Mouse (Mus musculus) olfactory bulb, adult 2 months (tissue): ENCODE data around the gene Kalrn.

Experiments used
- CTCF ChIP-seq: fragments of 200-500 bp; IDR thresholded peaks from 2 replicates; pipeline ENCODE4 v1.5.1; 2012; ENCODE audit warnings: low read depth, mild to moderate bottlenecking, low read length, moderate library complexity; ENCODE audit not compliant: insufficient read depth
- POLR2A ChIP-seq: fragments of 200-500 bp; IDR thresholded peaks from 2 replicates; pipeline ENCODE4 v1.6.1; 2012; ENCODE audit warnings: mild to moderate bottlenecking, low read depth, low read length, moderate library complexity; ENCODE audit not compliant: insufficient read depth

GRCm38 (mm10) chr16:34305586-34305985 lies 267.7 kb downstream of the Kalrn start:
- no peak for TF ChIP-seq CTCF
- TF ChIP-seq POLR2A: no peak
